Mouse (Mus musculus): Measurements from ENCODE around the gene Vmn1r2.
"Not testable (repeated sequence)": the region's sequence is repeated elsewhere in the genome, so short reads cannot be mapped to it uniquely, and the experiment has no call there.

The Vmn1r2 gene

GRCm38 (mm10) chr4:3167020-3167419, at the start of gene Vmn1r2:
Gene Vmn1r2 (plus strand): TSS chr4:3167320.
- CTCF ChIA-PET, POLR2A ChIA-PET: not testable (repeated sequence)

GRCm38 (mm10) chr4:3147926-3148325, 19.2 kb upstream of the Vmn1r2 start:
- CTCF ChIA-PET, POLR2A ChIA-PET: not testable (repeated sequence)

- POLR2A ChIA-PET, CTCF ChIA-PET: not testable (repeated sequence)
These were observed 13.8 kb upstream of the Vmn1r2 start for GRCm38 (mm10) chr4:3153320-3153719.

GRCm38 (mm10) chr4:3164429-3164828, 2.7 kb upstream of the Vmn1r2 start:
- POLR2A ChIA-PET, CTCF ChIA-PET: not testable (repeated sequence)

- ChIA-PET CTCF (no interaction called here), POLR2A (no interaction called here)
These were observed 2.1 kb upstream of the Vmn1r2 start for GRCm38 (mm10) chr4:3165046-3165445.

- CTCF ChIA-PET, POLR2A ChIA-PET: not testable (repeated sequence)
These were observed 7.5 kb downstream of the Vmn1r2 start for GRCm38 (mm10) chr4:3174586-3174985.

GRCm38 (mm10) chr4:3175756-3176155, 8.6 kb downstream of the Vmn1r2 start:
- CTCF ChIA-PET, POLR2A ChIA-PET: not testable (repeated sequence)

- POLR2A ChIA-PET, CTCF ChIA-PET: not testable (repeated sequence)
These were observed 9.1 kb downstream of the Vmn1r2 start for GRCm38 (mm10) chr4:3176195-3176594.

- CTCF ChIA-PET = not testable (repeated sequence)
These were observed 9.8 kb downstream of the Vmn1r2 start for GRCm38 (mm10) chr4:3176746-3177490.

GRCm38 (mm10) chr4:3185258-3185657, 18.1 kb downstream of the Vmn1r2 start, which contains the start of gene Vmn1r3:
Gene Vmn1r3 (minus strand): TSS chr4:3185358.
- POLR2A ChIA-PET, CTCF ChIA-PET: not testable (repeated sequence)

More at GRCm38 (mm10) chr4:3176746-3177490, 9.8 kb downstream of the Vmn1r2 start:
- POLR2A ChIA-PET = not testable (repeated sequence)

GRCm38 (mm10) chr4:3209643-3210217, 42.6 kb downstream of the Vmn1r2 start:
- CTCF ChIA-PET, POLR2A ChIA-PET: not testable (repeated sequence)

GRCm38 (mm10) chr4:3213349-3213748, 46.2 kb downstream of the Vmn1r2 start:
- CTCF ChIA-PET, POLR2A ChIA-PET: not testable (repeated sequence)

- POLR2A ChIA-PET, CTCF ChIA-PET: not testable (repeated sequence)
These were observed 49.3 kb downstream of the Vmn1r2 start for GRCm38 (mm10) chr4:3216382-3216781.

Measured in embryonic stem cell, embryonic (primary cell).